Mouse (Mus musculus) intestine, embryonic 14.5 days (tissue): ENCODE measurements around the gene Ptger3. TPM values are rescaled to one million over a fixed set of nuclear protein-coding genes. Genes with fewer than 3 reads are reported as not detected.
A peak's percentile ranks its signal among the peaks of the same experiment; 100 is the strongest.

Experiments
- ATAC-seq: fragments of 200-750 bp; cut with Nextera tagmentation; replicated peaks from 2 replicates; pipeline ENCODE4 v1.8.0; 2017; ENCODE audit warnings: low read depth, moderate number of reproducible peaks, moderate TSS enrichment, moderate library complexity; ENCODE audit not compliant: low FRiP score, low TSS enrichment
- DNase-seq: peaks from one replicate; pipeline ENCODE4 v3.0.0-alpha.2; 2018; ENCODE audit warnings: low spot score
- H3K27ac ChIP-seq: fragments of 300-500 bp; sonication (generic); 2 replicates; pipeline ENCODE4 v1.5.1; 2014; ENCODE audit warnings: low read depth, mild to moderate bottlenecking, control low read depth
- H3K27me3 ChIP-seq: fragments of 300-500 bp; sonication (generic); replicated peaks from 2 replicates; pipeline ENCODE4 v1.6.1; 2014; ENCODE audit warnings: low read length, control low read depth; ENCODE audit not compliant: control insufficient read depth, insufficient read depth
- H3K36me3 ChIP-seq: fragments of 300-500 bp; sonication (generic); 2 replicates; pipeline ENCODE4 v1.6.1; 2014; ENCODE audit warnings: low read length, control low read depth; ENCODE audit not compliant: control insufficient read depth, insufficient read depth
- H3K4me1 ChIP-seq: fragments of 300-500 bp; sonication (generic); replicated peaks from 2 replicates; pipeline ENCODE4 v1.6.1; 2014; ENCODE audit warnings: low read length, control low read depth, mixed read lengths; ENCODE audit not compliant: control insufficient read depth, insufficient read depth
- H3K4me2 ChIP-seq: fragments of 300-500 bp; sonication (generic); 2 replicates; pipeline ENCODE4 v1.6.1; 2014; ENCODE audit warnings: low read length
- H3K4me3 ChIP-seq: fragments of 300-500 bp; sonication (generic); 2 replicates; pipeline ENCODE4 v1.5.1; 2014; ENCODE audit warnings: low read depth, low read length, control low read depth, mixed read lengths
- H3K9ac ChIP-seq: fragments of 300-500 bp; sonication (generic); 2 replicates; pipeline ENCODE4 v1.6.1; 2014; ENCODE audit warnings: mild to moderate bottlenecking, low read length
- H3K9me3 ChIP-seq: fragments of 300-500 bp; sonication (generic); 2 replicates; pipeline ENCODE4 v1.6.1; 2016; ENCODE audit warnings: low read length, control low read depth; ENCODE audit not compliant: control insufficient read depth
- WGBS: fragments of 180-500 bp; shearing (Covaris S2); extraction: QIAGEN DNeasy Blood & Tissue Kit; methylation state at CpG from one replicate; pipeline ENCODE4 v1.1.7; 2014; 5-methylcytosine and 5-hydroxymethylcytosine counted together
- polyA plus RNA-seq: library from polyadenylated mRNA; unstranded; fragments of >200 nt; fragmentation: Nextera tagmentation; extraction: Ambion mirVana; gene quantifications from 2 replicates; pipeline ENCODE4 v1.2.1, GENCODE M21; 2014

Gene Ptger3
- polyA plus RNA-seq, 1 experiment from 2014 or later = 12.7 TPM

- no peak for ATAC-seq
- no peaks in the 10 kb centered on the region for H3K27me3 ChIP-seq
- H3K4me2 ChIP-seq = no peak overlapping the region
- H3K4me3 ChIP-seq = no peak overlapping the region
- H3K4me1 ChIP-seq = no peaks in the 10 kb centered on the region
- H3K9me3 ChIP-seq = no peaks in the 10 kb centered on the region
- no peak for DNase-seq
- H3K9ac ChIP-seq = no peak overlapping the region
- WGBS = 48% methylated on average over 2 of the region's 2 CpGs
- H3K36me3 ChIP-seq = no peaks in the 10 kb centered on the region
- H3K27ac ChIP-seq = no peak overlapping the region
Measured at GRCm38 (mm10) chr3:157579376-157579775, 12.7 kb downstream of the Ptger3 start.

- Histone ChIP-seq H3K9ac (no peak overlapping the region), H3K36me3 (no peaks in the 10 kb centered on the region), H3K27ac (no peak overlapping the region), H3K4me3 (no peak overlapping the region), H3K4me1 (no peaks in the 10 kb centered on the region), H3K9me3 (no peaks in the 10 kb centered on the region), H3K4me2 (no peak overlapping the region), H3K27me3 (no peaks in the 10 kb centered on the region)
- WGBS = 63% methylated on average over 4 of the region's 4 CpGs
- DNase-seq (no peak), ATAC-seq (no peak)
Measured at GRCm38 (mm10) chr3:157580299-157580698, 13.6 kb downstream of the Ptger3 start.

GRCm38 (mm10) chr3:157581755-157582154 lies 15.1 kb downstream of the Ptger3 start:
- 21% methylated on average over 2 of the region's 2 CpGs for WGBS
- no peak overlapping the region for H3K4me2 ChIP-seq
- H3K4me3 ChIP-seq = no peak overlapping the region
- no peaks in the 10 kb centered on the region for H3K36me3 ChIP-seq
- DNase-seq (no peak), ATAC-seq (no peak)
- no peaks in the 10 kb centered on the region for H3K9me3 ChIP-seq
- no peak overlapping the region for H3K27ac ChIP-seq
- no peaks in the 10 kb centered on the region for H3K4me1 ChIP-seq
- H3K9ac ChIP-seq = no peak overlapping the region
- no peaks in the 10 kb centered on the region for H3K27me3 ChIP-seq

- ATAC-seq = 0 out of 2 replicates have a peak, but pooled peaks have one; percentile 62
Measured at GRCm38 (mm10) chr3:157582626-157583405, 16.1 kb downstream of the Ptger3 start.

GRCm38 (mm10) chr3:157597837-157598379 lies 31.2 kb downstream of the Ptger3 start:
- Histone ChIP-seq H3K4me1 (no peaks in the 10 kb centered on the region), H3K4me3 (no peak overlapping the region), H3K9me3 (no peaks in the 10 kb centered on the region), H3K9ac (no peak overlapping the region), H3K27me3 (no peaks in the 10 kb centered on the region), H3K4me2 (no peak overlapping the region), H3K36me3 (no peaks in the 10 kb centered on the region), H3K27ac (no peak overlapping the region)
- no peak for DNase-seq
- WGBS = 83% methylated on average over 7 of the region's 7 CpGs
- ATAC-seq = no peak

More at GRCm38 (mm10) chr3:157582626-157583405, 16.1 kb downstream of the Ptger3 start:
- no peak for DNase-seq
- H3K9ac ChIP-seq = no peak overlapping the region
- no peaks in the 10 kb centered on the region for H3K4me1 ChIP-seq
- WGBS = 57% methylated on average over 5 of the region's 5 CpGs
- H3K36me3 ChIP-seq = no peaks in the 10 kb centered on the region
- no peak overlapping the region for H3K4me2 ChIP-seq
- no peaks in the 10 kb centered on the region for H3K27me3 ChIP-seq
- H3K27ac ChIP-seq = no peak overlapping the region
- no peaks in the 10 kb centered on the region for H3K9me3 ChIP-seq
- no peak overlapping the region for H3K4me3 ChIP-seq

- ATAC-seq = no peak
Measured at GRCm38 (mm10) chr3:157604684-157605410, 38.2 kb downstream of the Ptger3 start.

GRCm38 (mm10) chr3:157605411-157605740 lies 38.7 kb downstream of the Ptger3 start:
- ATAC-seq (no peak), DNase-seq (no peak)
- Histone ChIP-seq H3K4me1 (peaks cover 5% of the 10 kb centered on the region; the same call in 1 of the 2 replicates), H3K4me2 (no peak overlapping the region), H3K9me3 (no peaks in the 10 kb centered on the region), H3K27me3 (no peaks in the 10 kb centered on the region), H3K9ac (no peak overlapping the region), H3K36me3 (no peaks in the 10 kb centered on the region), H3K4me3 (no peak overlapping the region), H3K27ac (no peak overlapping the region)

More at GRCm38 (mm10) chr3:157604684-157605410, 38.2 kb downstream of the Ptger3 start:
- no peak overlapping the region for H3K4me3 ChIP-seq
- no peak overlapping the region for H3K27ac ChIP-seq
- 74% methylated on average over 6 of the region's 6 CpGs for WGBS
- no peak overlapping the region for H3K9ac ChIP-seq
- no peak for DNase-seq
- H3K4me1 ChIP-seq = peaks cover 5% of the 10 kb centered on the region; the same call in 1 of the 2 replicates
- no peaks in the 10 kb centered on the region for H3K9me3 ChIP-seq
- H3K36me3 ChIP-seq = no peaks in the 10 kb centered on the region
- H3K4me2 ChIP-seq = no peak overlapping the region
- H3K27me3 ChIP-seq = no peaks in the 10 kb centered on the region

GRCm38 (mm10) chr3:157613542-157613941 lies 46.9 kb downstream of the Ptger3 start:
- WGBS = 37% methylated on average over 1 of the region's 1 CpGs

More at GRCm38 (mm10) chr3:157613542-157613941, 46.9 kb downstream of the Ptger3 start:
- Histone ChIP-seq H3K4me1 (no peaks in the 10 kb centered on the region), H3K36me3 (no peaks in the 10 kb centered on the region), H3K4me3 (no peak overlapping the region), H3K27ac (no peak overlapping the region), H3K27me3 (no peaks in the 10 kb centered on the region), H3K9ac (no peak overlapping the region), H3K9me3 (no peaks in the 10 kb centered on the region), H3K4me2 (no peak overlapping the region)
- ATAC-seq = no peak
- DNase-seq = no peak
